Mouse (Mus musculus) lung, embryonic 14.5 days (tissue): ENCODE measurements around the gene Gfm1. TPM values are rescaled to one million over a fixed set of nuclear protein-coding genes. Genes with fewer than 3 reads are reported as not detected.

ENCODE experiments used
- ATAC-seq: fragments of 200-750 bp; cut with Nextera tagmentation; 2 replicates; pipeline ENCODE4 v1.8.0; 2017; ENCODE audit warnings: mild to moderate bottlenecking, moderate TSS enrichment, moderate library complexity; ENCODE audit not compliant: insufficient read depth
- DNase-seq: peaks from one replicate; pipeline ENCODE4 v3.0.0-alpha.2; 2015
- H3K27ac ChIP-seq: fragments of 300-500 bp; sonication (generic); 2 replicates; pipeline ENCODE4 v1.5.1; 2014; ENCODE audit warnings: low read depth, mild to moderate bottlenecking, moderate library complexity
- H3K27me3 ChIP-seq: fragments of 300-500 bp; sonication (generic); 2 replicates; pipeline ENCODE4 v1.6.1; 2014; ENCODE audit warnings: low read length, control low read depth; ENCODE audit not compliant: insufficient read depth
- H3K36me3 ChIP-seq: fragments of 300-500 bp; sonication (generic); 2 replicates; pipeline ENCODE4 v1.6.1; 2014; ENCODE audit warnings: control low read depth; ENCODE audit not compliant: insufficient read depth
- H3K4me1 ChIP-seq: fragments of 300-500 bp; sonication (generic); 2 replicates; pipeline ENCODE4 v1.6.1; 2014; ENCODE audit warnings: antibody characterized with exemption, control low read depth; ENCODE audit not compliant: insufficient read depth
- H3K4me2 ChIP-seq: fragments of 300-500 bp; sonication (generic); 2 replicates; pipeline ENCODE4 v1.6.1; 2014; ENCODE audit warnings: mild to moderate bottlenecking
- H3K4me3 ChIP-seq: fragments of 300-500 bp; sonication (generic); 2 replicates; pipeline ENCODE4 v1.5.1; 2014; ENCODE audit warnings: low read depth, low read length
- H3K9ac ChIP-seq: fragments of 300-500 bp; sonication (generic); 2 replicates; pipeline ENCODE4 v1.6.1; 2014
- H3K9me3 ChIP-seq: fragments of 300-500 bp; sonication (generic); 2 replicates; pipeline ENCODE4 v1.6.1; 2016; ENCODE audit warnings: low read depth, low read length, control low read depth
- CTCF ChIP-seq: IDR thresholded peaks from 2 replicates; pipeline ENCODE4 v1.5.1; 2016; ENCODE audit warnings: antibody characterized with exemption, low read depth
- WGBS: fragments of 180-500 bp; shearing (Covaris S2); extraction: QIAGEN DNeasy Blood & Tissue Kit; methylation state at CpG from one replicate; pipeline ENCODE4 v1.1.7; 2014; 5-methylcytosine and 5-hydroxymethylcytosine counted together
- polyA plus RNA-seq: library from polyadenylated mRNA; unstranded; fragments of >200 nt; fragmentation: Nextera tagmentation; extraction: Ambion mirVana; gene quantifications from 2 replicates; pipeline ENCODE4 v1.2.1, GENCODE M21; 2014

Gene Gfm1
- polyA plus RNA-seq, 1 experiment from 2014 or later = 45.9 TPM

DNA sequence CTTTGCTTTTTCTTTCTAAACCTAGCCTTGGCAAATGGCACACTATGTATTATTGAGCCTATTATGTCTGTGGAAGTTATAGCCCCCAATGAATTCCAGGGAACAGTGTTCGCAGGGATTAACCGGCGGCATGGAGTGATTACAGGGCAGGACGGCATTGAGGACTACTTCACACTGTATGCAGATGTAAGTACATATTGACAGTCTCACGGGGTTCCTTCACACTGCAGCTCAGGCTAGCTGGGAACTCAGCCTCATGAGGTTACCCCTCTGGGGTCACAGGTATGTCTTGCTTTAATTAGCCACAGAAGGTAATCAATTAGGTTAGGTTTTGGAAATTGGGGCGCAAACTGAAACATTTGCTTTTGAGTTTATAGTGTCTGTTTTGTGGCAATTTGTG is 43.5 kb downstream of the Gfm1 start:
- Histone ChIP-seq H3K27ac (no peak overlapping the region), H3K9ac (no peak overlapping the region), H3K4me1 (no peaks in the 10 kb centered on the region), H3K9me3 (no peaks in the 10 kb centered on the region), H3K4me3 (no peak overlapping the region), H3K4me2 (no peak overlapping the region), H3K36me3 (peaks cover 46% of the 10 kb centered on the region), H3K27me3 (no peaks in the 10 kb centered on the region)
- TF ChIP-seq CTCF = no peak
- WGBS = 77% methylated on average over 6 of the region's 6 CpGs
- no peak for ATAC-seq
- DNase-seq = no peak

- no peak overlapping the region for H3K27ac ChIP-seq
- H3K4me2 ChIP-seq = no peak overlapping the region
- no peaks in the 10 kb centered on the region for H3K27me3 ChIP-seq
- DNase-seq = no peak
- H3K9ac ChIP-seq = no peak overlapping the region
- H3K4me1 ChIP-seq = no peaks in the 10 kb centered on the region
- 88% methylated on average over 11 of the region's 11 CpGs for WGBS
- no peak overlapping the region for H3K4me3 ChIP-seq
- peaks cover 29% of the 10 kb centered on the region; the same call in 1 of the 2 replicates for H3K36me3 ChIP-seq
- H3K9me3 ChIP-seq = no peaks in the 10 kb centered on the region
- TF ChIP-seq CTCF = no peak
- ATAC-seq = no peak
Measured at GRCm38 (mm10) chr3:67479806-67480205, 49.9 kb downstream of the Gfm1 start.

DNA sequence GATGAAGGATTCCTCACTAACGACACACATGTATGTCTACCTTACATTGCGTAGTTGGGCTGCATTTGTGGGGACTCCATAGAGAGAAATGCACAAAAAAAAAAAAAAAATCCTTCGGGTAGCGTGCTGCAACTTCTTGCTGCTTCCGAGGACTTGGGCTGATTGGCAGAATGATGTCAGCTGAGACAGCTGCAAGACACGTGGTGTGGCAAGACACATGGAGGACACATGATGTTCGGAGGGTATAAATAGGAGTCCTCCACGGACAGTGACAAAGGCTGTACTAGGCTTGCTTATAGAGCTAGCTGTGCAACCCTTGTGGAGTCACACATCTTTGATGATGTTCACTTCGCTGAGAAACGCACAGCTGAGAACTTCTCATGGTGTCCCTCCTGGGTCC is 52.5 kb downstream of the Gfm1 start:
- no peak overlapping the region for H3K4me2 ChIP-seq
- H3K27ac ChIP-seq = no peak overlapping the region
- no peak overlapping the region for H3K4me3 ChIP-seq
- H3K36me3 ChIP-seq = 0 out of 2 replicates have a peak, but pooled peaks cover 16% of the 10 kb centered on the region
- DNase-seq = no peak
- ATAC-seq = no peak
- H3K4me1 ChIP-seq = no peaks in the 10 kb centered on the region
- H3K27me3 ChIP-seq = no peaks in the 10 kb centered on the region
- H3K9me3 ChIP-seq = no peaks in the 10 kb centered on the region
- WGBS = 89% methylated on average over 10 of the region's 10 CpGs
- no peak overlapping the region for H3K9ac ChIP-seq
- TF ChIP-seq CTCF = no peak

- H3K4me1 ChIP-seq = no peaks in the 10 kb centered on the region
- H3K9me3 ChIP-seq = no peaks in the 10 kb centered on the region
- 82% methylated on average over 2 of the region's 2 CpGs for WGBS
- H3K4me3 ChIP-seq = no peak overlapping the region
- no peak overlapping the region for H3K4me2 ChIP-seq
- no peak for ATAC-seq
- no peaks in the 10 kb centered on the region for H3K36me3 ChIP-seq
- no peak for TF ChIP-seq CTCF
- H3K9ac ChIP-seq = no peak overlapping the region
- H3K27ac ChIP-seq = no peak overlapping the region
- H3K27me3 ChIP-seq = no peaks in the 10 kb centered on the region
- no peak for DNase-seq
Measured at GRCm38 (mm10) chr3:67485233-67485632, 55.3 kb downstream of the Gfm1 start.

GRCm38 (mm10) chr3:67490156-67490555 is 60.3 kb downstream of the Gfm1 start:
- ATAC-seq = no peak
- Histone ChIP-seq H3K9me3 (no peaks in the 10 kb centered on the region), H3K36me3 (no peaks in the 10 kb centered on the region), H3K27ac (no peak overlapping the region), H3K27me3 (no peaks in the 10 kb centered on the region), H3K9ac (no peak overlapping the region), H3K4me3 (no peak overlapping the region), H3K4me2 (no peak overlapping the region), H3K4me1 (no peaks in the 10 kb centered on the region)
- TF ChIP-seq CTCF = no peak
- no peak for DNase-seq
- WGBS = 18% methylated on average over 4 of the region's 4 CpGs

- no peaks in the 10 kb centered on the region for H3K9me3 ChIP-seq
- no peak overlapping the region for H3K4me2 ChIP-seq
- no peak overlapping the region for H3K27ac ChIP-seq
- TF ChIP-seq CTCF = no peak
- ATAC-seq (no peak), DNase-seq (no peak)
- H3K36me3 ChIP-seq = no peaks in the 10 kb centered on the region
- H3K4me1 ChIP-seq = no peaks in the 10 kb centered on the region
- H3K4me3 ChIP-seq = no peak overlapping the region
- no peak overlapping the region for H3K9ac ChIP-seq
- H3K27me3 ChIP-seq = no peaks in the 10 kb centered on the region
- WGBS = 81% methylated on average over 8 of the region's 8 CpGs
Measured at GRCm38 (mm10) chr3:67492086-67492869, 62.4 kb downstream of the Gfm1 start.

- Histone ChIP-seq H3K4me3 (no peak overlapping the region), H3K9me3 (no peaks in the 10 kb centered on the region), H3K4me2 (no peak overlapping the region), H3K36me3 (no peaks in the 10 kb centered on the region), H3K4me1 (no peaks in the 10 kb centered on the region), H3K9ac (no peak overlapping the region), H3K27ac (no peak overlapping the region), H3K27me3 (no peaks in the 10 kb centered on the region)
- TF ChIP-seq CTCF = no peak
- DNase-seq (no peak), ATAC-seq (no peak)
- 84% methylated on average over 8 of the region's 8 CpGs for WGBS
Measured at GRCm38 (mm10) chr3:67493132-67493531, 63.2 kb downstream of the Gfm1 start.
